Mouse (Mus musculus) hindlimb bud, embryonic 11.5 days (tissue): Measurements from ENCODE around the gene Foxo3.

Source experiments
- DNase-seq: peaks from one replicate; pipeline ENCODE4 v3.0.0-alpha.2; 2012; ENCODE audit warnings: low read depth, low spot score; ENCODE audit errors: extremely low spot score

Foxo3 gene

GRCm38 (mm10) chr10:42251749-42252323, 24.7 kb downstream of the Foxo3 start:
- no peak for DNase-seq

DNA sequence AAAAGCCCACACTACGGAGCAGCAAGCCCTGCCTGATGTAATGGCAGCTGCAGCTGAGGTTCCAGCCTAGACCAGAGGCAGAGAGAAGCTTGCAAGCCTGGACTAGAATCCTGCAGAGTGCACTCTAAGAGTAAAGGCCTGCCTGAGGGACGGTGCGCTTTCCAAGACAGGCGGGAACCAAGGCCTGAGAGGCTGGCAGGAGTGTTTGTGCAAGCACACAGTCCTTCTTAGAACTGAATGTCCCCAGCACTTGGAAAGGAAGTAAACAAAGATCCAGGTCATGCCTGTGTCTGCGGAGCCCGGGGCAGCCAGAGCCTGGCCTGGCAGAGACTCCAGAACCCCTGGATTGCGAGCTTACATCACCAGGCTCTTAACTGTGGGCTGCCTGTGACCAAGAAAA, 25.4 kb downstream of the Foxo3 start:
- no peak for DNase-seq

GRCm38 (mm10) chr10:42249965-42250364, 26.6 kb downstream of the Foxo3 start:
- no peak for DNase-seq

DNA sequence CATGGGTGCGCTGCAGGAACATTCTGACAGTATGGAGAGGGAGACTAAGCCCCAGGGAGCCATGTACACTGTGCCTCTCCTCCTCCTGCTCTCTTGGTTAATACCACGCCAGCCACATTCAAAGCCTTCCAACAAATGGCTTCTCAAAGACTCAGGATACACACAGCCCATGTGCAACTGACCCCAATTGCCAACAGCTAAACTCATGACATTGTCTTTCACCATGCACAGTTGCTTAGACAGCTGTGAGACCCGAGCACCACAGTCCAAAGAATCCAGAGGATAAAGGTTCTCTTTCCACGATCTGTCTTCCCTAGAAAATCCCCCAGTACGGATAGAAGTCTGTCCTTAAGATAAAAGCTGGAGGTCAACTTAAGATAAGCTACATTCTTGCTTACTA, 27.9 kb downstream of the Foxo3 start:
- DNase-seq, result no peak

DNA sequence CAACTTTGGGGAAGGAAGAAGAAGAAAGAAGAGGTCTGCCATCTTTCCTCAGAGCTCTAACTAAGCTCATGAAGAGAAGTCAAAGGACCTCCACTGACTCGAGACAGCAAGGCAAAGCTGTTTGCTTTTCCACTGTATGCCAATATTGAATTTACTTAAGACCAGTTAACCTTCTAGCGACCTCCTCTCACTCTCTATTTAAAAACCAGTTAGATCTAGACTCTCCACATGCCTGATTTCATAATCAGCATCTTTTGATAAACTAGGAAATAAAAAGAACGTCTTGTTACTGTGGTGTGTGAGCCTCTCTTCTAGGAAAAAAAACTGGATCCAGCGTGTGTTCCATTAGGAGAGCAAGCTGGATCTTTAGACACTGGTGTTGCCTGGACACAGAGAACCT, 28.4 kb downstream of the Foxo3 start:
- DNase-seq, result no peak

DNA sequence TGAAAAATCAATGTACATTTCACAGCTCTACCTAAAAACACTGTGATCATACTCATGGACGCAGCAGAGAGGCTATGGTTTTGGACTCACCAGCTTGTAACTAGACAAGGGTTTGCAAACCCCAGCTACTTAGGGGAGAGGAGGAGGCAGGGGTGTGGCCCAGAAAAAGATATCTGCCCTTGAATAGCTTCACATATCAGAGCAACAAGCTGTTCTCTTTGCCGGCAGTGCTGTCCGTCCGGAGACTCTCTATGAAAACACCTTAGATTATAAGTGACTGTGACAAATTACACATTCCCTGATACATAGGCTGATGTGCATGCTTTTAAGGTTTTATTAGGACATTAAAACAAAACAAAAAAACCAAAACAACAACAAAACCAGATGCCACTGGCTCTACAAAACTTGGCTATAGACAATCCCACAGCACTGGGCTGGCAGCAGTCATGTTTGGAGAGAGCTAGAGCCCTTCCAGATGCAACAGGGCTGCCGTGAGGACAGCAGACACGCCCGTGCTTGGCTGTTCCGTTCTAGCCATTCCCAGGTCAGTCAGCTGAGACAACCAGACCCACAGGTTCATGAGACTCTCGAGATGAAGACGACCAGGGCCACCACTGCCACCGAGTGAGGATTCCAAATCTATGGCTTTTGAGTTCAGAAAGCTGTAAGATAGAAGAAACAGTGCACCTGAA, 29.3 kb downstream of the Foxo3 start:
- no peak for DNase-seq

- DNase-seq, result no peak
These were observed 30.1 kb downstream of the Foxo3 start for GRCm38 (mm10) chr10:42246483-42246882.

GRCm38 (mm10) chr10:42245636-42246035, 30.9 kb downstream of the Foxo3 start:
- no peak for DNase-seq

DNA sequence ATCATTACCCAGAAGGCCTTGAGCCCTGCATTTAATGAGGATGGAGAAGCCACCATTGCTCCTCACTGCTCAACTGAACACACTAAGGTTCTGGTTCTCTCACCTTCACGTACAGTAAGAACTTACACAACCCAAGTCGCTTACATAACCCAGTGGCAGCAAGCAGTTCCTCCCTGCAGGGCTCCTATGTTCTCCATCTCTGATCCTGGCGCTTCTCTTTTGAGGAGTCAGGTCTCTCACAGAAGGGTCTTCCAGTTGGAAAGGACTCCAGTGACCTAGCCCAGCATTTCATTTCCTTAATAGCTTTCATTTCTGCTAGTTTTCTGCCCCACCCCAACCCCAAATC, 31.3 kb downstream of the Foxo3 start:
- no peak for DNase-seq

DNA sequence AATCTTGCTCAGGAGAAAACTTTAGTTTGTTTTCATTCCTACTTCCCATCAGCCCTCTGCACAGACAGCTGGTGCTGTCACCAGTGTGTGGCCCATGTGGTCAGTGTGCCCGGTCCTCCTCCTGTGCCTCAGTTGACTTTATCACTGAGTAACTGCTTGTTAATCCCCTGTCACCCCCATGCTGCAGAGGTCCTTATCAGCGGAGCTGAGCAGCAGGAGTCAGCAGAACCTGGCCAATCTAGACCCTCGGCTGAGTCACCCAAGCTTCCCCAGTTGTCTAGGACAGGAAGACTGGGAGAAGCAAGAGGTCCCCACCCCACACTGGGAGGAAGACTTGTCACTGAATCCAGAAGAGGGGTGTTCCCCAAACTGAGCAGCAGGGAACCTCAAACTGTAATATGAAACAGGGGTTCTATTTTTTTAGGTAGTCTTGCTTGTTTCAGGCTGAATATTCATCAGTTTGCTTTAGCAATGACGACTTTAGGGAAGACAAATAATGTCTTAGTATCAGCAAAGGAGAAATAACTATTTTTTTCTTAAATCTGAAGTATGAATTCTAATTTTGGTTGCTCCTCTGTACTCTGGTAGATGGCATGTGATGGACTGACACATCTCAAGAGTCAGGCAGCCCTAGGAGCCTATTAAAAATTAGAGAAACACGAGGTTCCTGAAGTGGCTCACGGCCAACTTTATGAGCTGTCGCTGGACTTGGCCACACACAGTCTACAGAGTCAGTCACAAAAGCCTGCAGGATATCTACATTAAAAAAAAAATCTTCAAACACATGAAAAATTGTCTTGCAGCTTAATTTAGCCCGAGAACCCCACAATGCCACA, 31.9 kb downstream of the Foxo3 start:
- no peak for DNase-seq

DNA sequence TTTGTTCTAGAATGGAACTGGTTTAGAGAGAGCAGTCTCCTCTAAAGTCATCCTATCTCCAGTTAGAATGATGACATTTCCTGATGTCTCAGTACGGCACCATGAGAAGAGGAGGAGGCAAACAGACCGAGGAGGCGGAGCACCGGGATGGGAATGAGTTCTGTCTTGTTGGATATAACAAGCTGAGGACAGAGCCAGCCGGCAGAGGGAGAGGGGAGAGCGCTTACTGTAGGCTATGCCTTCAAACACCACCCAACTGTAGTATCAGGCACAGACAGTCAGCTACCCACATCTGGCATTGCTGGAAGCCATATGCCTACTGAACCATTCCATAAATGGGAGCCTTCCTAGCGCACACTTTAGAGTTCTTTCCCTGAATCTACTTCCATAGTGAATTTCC, 32.6 kb downstream of the Foxo3 start:
- DNase-seq, result no peak

- no peak for DNase-seq
These were observed 34.1 kb downstream of the Foxo3 start for GRCm38 (mm10) chr10:42242484-42242883.

DNA sequence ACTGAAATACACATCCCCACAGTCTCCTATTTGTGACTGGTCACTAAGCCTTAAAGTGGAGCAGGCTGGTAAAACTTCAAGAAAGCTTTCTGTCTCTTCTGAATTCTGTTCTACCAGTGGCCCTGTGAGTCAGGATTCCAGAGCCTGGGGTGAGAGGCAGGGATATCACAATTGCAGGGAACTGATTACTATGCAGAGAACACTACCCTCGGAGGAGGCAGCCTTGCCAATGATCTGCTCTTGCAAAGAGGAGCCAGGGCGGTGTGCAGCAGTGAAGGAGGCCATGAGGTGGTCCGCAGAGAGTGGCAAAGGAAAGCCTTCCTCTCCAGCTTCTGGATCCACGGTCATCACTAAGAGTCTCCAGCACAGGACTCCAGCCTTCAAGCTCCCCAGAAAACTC, 34.8 kb downstream of the Foxo3 start:
- DNase-seq, result no peak

GRCm38 (mm10) chr10:42239810-42240111, 36.8 kb downstream of the Foxo3 start:
- DNase-seq, result no peak

GRCm38 (mm10) chr10:42238923-42239809, 37.4 kb downstream of the Foxo3 start:
- DNase-seq, result no peak

GRCm38 (mm10) chr10:42238296-42238695, 38.3 kb downstream of the Foxo3 start:
- no peak for DNase-seq

DNA sequence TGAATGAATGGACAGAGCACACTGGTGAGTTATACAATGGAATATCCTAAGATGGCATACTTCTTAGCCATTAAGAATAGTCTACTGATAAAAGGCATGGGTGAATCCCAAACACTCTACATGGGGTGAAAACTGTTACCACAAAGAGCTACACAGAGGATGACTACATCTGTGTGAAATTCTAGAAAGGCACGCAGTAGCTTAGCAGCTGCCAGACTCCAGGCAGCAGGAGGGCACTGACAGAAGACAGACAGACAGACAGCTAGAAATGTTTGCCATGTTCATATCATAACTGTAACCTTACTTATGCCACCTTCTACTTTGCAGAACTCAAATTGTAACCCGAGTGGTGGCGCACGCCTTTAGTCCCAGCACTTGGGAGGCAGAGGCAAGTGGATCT, 39.0 kb downstream of the Foxo3 start:
- DNase-seq, result no peak

- DNase-seq, result no peak
These were observed 41.2 kb downstream of the Foxo3 start for GRCm38 (mm10) chr10:42235321-42235720.

DNA sequence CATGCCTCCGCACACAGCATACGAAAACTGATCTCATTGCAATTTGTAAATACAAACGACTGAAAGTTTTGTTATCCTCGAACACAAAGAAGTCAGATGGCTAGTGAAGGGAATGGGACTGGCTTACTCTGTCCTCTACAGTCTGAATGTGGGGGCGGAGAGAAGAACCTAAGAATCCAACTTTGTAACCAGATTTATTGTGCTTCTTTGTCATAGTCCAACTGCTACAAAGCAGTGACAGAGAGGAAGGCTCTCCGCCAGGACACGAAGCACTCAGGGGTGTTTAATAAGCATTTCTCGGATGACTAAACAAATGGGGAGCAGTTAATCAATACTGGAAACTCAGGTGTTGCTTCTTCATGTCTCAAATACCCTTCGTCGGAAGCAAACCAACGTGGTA, 43.6 kb downstream of the Foxo3 start:
- no peak for DNase-seq

GRCm38 (mm10) chr10:42231847-42232246, 44.7 kb downstream of the Foxo3 start:
- no peak for DNase-seq

- DNase-seq, result no peak
These were observed 45.4 kb downstream of the Foxo3 start for GRCm38 (mm10) chr10:42231100-42231541.
